Mouse (Mus musculus) forebrain, embryonic 16.5 days (tissue): Measurements from ENCODE around the gene Znrd1. TPM values are rescaled to one million over a fixed set of nuclear protein-coding genes. Genes with fewer than 3 reads are reported as not detected.

Experiments used
- ATAC-seq: fragments of 200-750 bp; cut with Nextera tagmentation; 2 replicates; pipeline ENCODE4 v1.8.0; 2017; ENCODE audit warnings: mild to moderate bottlenecking, moderate library complexity
- H3K27ac ChIP-seq: fragments of 300-500 bp; sonication (generic); 2 replicates; pipeline ENCODE4 v1.5.1; 2014; ENCODE audit warnings: low read length, control low read depth
- H3K27me3 ChIP-seq: fragments of 300-500 bp; sonication (generic); replicated peaks from 2 replicates; pipeline ENCODE4 v1.6.1; 2014; ENCODE audit warnings: low read length; ENCODE audit not compliant: control insufficient read depth, insufficient read depth
- H3K36me3 ChIP-seq: fragments of 300-500 bp; sonication (generic); 2 replicates; pipeline ENCODE4 v1.6.1; 2014; ENCODE audit not compliant: control insufficient read depth, insufficient read depth
- H3K4me1 ChIP-seq: fragments of 300-500 bp; sonication (generic); replicated peaks from 2 replicates; pipeline ENCODE4 v1.6.1; 2014; ENCODE audit warnings: low read length; ENCODE audit not compliant: control insufficient read depth, insufficient read depth
- H3K4me2 ChIP-seq: fragments of 300-500 bp; sonication (generic); 2 replicates; pipeline ENCODE4 v1.6.1; 2014; ENCODE audit warnings: mild to moderate bottlenecking, low read length, control low read depth
- H3K4me3 ChIP-seq: fragments of 300-500 bp; sonication (generic); replicated peaks from 2 replicates; pipeline ENCODE4 v1.5.1; 2014; ENCODE audit warnings: mild to moderate bottlenecking, low read length, control low read depth
- H3K9ac ChIP-seq: fragments of 300-500 bp; sonication (generic); replicated peaks from 2 replicates; pipeline ENCODE4 v1.6.1; 2014; ENCODE audit warnings: low read depth, low read length, control low read depth
- H3K9me3 ChIP-seq: fragments of 300-500 bp; sonication (generic); 2 replicates; pipeline ENCODE4 v1.6.1; 2016; ENCODE audit warnings: low read length; ENCODE audit not compliant: control insufficient read depth
- WGBS: fragments of 180-500 bp; shearing (Covaris S2); extraction: QIAGEN DNeasy Blood & Tissue Kit; methylation state at CpG from one replicate; pipeline ENCODE4 v1.1.7; 2014; 5-methylcytosine and 5-hydroxymethylcytosine counted together
- polyA plus RNA-seq: library from polyadenylated mRNA; unstranded; fragments of >200 nt; fragmentation: Nextera tagmentation; extraction: Ambion mirVana; gene quantifications from 2 replicates; pipeline ENCODE4 v1.2.1, GENCODE M21; 2015

Gene Znrd1
- polyA plus RNA-seq, 1 experiment from 2014 or later, result 58.9 TPM

- Histone ChIP-seq H3K27me3 (peaks cover 22% of the 10 kb centered on the region), H3K4me2 (no peak overlapping the region), H3K4me1 (peaks cover 9% of the 10 kb centered on the region), H3K27ac (no peak overlapping the region), H3K36me3 (no peaks in the 10 kb centered on the region), H3K9me3 (no peaks in the 10 kb centered on the region), H3K4me3 (no peak overlapping the region), H3K9ac (no peak overlapping the region)
- WGBS, result 89% methylated on average over 2 of the region's 2 CpGs
- ATAC-seq, result no peak
Measured at GRCm38 (mm10) chr17:36938056-36938455, 20.3 kb downstream of the Znrd1 start.

- H3K9me3 ChIP-seq, result no peaks in the 10 kb centered on the region
- H3K4me1 ChIP-seq, result no peaks in the 10 kb centered on the region
- H3K36me3 ChIP-seq, result no peaks in the 10 kb centered on the region
- no peak overlapping the region for H3K4me3 ChIP-seq
- no peak overlapping the region for H3K9ac ChIP-seq
- no peak for ATAC-seq
- WGBS, result 83% methylated on average over 2 of the region's 2 CpGs
- no peak overlapping the region for H3K27ac ChIP-seq
- no peaks in the 10 kb centered on the region for H3K27me3 ChIP-seq
- H3K4me2 ChIP-seq, result no peak overlapping the region
Measured at GRCm38 (mm10) chr17:36931806-36932205, 26.6 kb downstream of the Znrd1 start.

GRCm38 (mm10) chr17:36931130-36931529, 27.2 kb downstream of the Znrd1 start:
- no peak overlapping the region for H3K4me2 ChIP-seq
- H3K36me3 ChIP-seq, result no peaks in the 10 kb centered on the region
- no peak overlapping the region for H3K9ac ChIP-seq
- ATAC-seq, result no peak
- H3K9me3 ChIP-seq, result no peaks in the 10 kb centered on the region
- H3K27me3 ChIP-seq, result no peaks in the 10 kb centered on the region
- H3K27ac ChIP-seq, result no peak overlapping the region
- 89% methylated on average over 4 of the region's 4 CpGs for WGBS
- no peak overlapping the region for H3K4me3 ChIP-seq
- H3K4me1 ChIP-seq, result no peaks in the 10 kb centered on the region

DNA sequence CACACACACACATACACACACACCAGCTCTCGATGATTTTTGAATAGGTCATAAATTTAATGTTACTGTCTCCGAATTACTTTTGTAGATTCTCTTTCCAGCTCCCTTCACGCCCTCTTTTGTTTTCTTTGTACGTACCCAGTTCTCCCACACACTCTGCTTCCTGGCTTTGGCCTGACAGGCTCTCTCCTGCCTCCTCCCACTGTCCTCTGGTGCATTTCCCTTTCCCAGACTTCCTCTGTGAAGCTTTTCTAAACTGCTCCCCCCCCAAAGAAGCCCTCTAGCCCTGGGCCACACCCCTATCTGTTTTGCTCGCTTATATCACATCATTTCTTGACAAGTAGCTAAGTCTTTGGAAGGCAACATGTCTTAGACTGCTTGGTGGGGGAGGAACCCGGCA, 28.1 kb downstream of the Znrd1 start:
- 80% methylated on average over 6 of the region's 6 CpGs for WGBS
- Histone ChIP-seq H3K9me3 (no peaks in the 10 kb centered on the region), H3K27me3 (no peaks in the 10 kb centered on the region), H3K27ac (no peak overlapping the region), H3K4me1 (no peaks in the 10 kb centered on the region), H3K36me3 (no peaks in the 10 kb centered on the region), H3K9ac (no peak overlapping the region), H3K4me3 (no peak overlapping the region), H3K4me2 (no peak overlapping the region)
- ATAC-seq, result no peak

- ATAC-seq, result no peak
- H3K27me3 ChIP-seq, result no peaks in the 10 kb centered on the region
- WGBS, result 76% methylated on average over 12 of the region's 12 CpGs
- no peaks in the 10 kb centered on the region for H3K4me1 ChIP-seq
- no peak overlapping the region for H3K4me3 ChIP-seq
- no peak overlapping the region for H3K9ac ChIP-seq
- no peaks in the 10 kb centered on the region for H3K9me3 ChIP-seq
- H3K4me2 ChIP-seq, result no peak overlapping the region
- H3K27ac ChIP-seq, result no peak overlapping the region
- H3K36me3 ChIP-seq, result no peaks in the 10 kb centered on the region
Measured at GRCm38 (mm10) chr17:36929236-36929932, 29.0 kb downstream of the Znrd1 start.

DNA sequence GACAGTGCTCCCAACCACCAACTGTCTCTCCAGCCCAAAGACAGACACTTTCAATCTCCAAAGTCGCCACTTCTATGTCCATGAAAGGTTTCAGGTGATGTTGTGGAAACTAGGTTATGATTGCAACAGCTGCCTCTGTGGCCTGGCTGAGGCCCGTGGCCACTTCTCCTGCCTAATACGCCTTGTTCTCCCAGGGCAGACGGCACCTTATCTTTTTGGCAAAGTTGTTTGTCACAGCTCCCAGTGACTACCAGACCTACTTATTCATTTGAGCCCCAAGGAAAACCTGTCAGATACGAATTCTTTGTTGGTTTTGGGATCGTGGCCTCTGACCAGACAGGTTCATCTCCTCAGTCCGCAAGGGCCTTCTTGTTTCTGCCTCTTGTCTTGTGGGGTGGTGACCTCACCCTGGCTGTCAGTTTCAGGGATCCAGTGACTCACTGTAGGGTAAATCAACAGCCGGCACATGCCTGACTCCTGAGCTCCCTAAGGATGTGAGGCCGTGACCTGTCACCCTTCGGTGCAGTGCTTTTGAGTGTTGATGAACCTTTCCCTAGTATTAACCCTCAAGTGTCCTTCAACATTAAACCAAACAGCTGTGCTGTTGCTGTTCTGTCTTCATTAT, 30.8 kb downstream of the Znrd1 start:
- H3K27ac ChIP-seq, result no peak overlapping the region
- 74% methylated on average over 10 of the region's 10 CpGs for WGBS
- H3K4me1 ChIP-seq, result no peaks in the 10 kb centered on the region
- H3K9ac ChIP-seq, result no peak overlapping the region
- H3K27me3 ChIP-seq, result no peaks in the 10 kb centered on the region
- no peak for ATAC-seq
- H3K36me3 ChIP-seq, result no peaks in the 10 kb centered on the region
- H3K9me3 ChIP-seq, result no peaks in the 10 kb centered on the region
- H3K4me2 ChIP-seq, result no peak overlapping the region
- H3K4me3 ChIP-seq, result no peak overlapping the region

DNA sequence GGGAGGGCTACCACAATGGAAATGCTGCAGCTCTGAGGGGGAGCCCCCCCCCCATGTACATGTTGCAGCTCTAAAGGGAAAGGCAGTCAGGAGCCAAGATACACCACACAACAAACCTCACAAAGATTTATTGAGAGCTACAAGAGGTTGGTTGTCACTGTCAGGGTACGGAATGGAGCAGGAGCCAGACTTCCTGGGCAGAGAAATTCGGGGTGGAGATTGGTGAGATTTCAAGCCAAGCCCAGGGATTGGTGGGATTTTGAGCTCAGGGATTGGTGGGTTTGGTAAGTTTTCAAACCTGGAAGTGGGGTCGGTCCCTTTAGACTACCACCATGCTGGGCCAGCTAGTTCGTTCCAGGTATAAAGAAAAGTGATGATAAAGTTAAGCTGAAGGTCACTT, 34.9 kb downstream of the Znrd1 start:
- H3K4me3 ChIP-seq, result no peak overlapping the region
- 64% methylated on average over 4 of the region's 4 CpGs for WGBS
- ATAC-seq, result no peak

GRCm38 (mm10) chr17:36922715-36923114, 35.6 kb downstream of the Znrd1 start:
- WGBS, result 90% methylated on average over 4 of the region's 4 CpGs
- Histone ChIP-seq H3K27me3 (no peaks in the 10 kb centered on the region), H3K36me3 (no peaks in the 10 kb centered on the region), H3K27ac (no peak overlapping the region), H3K4me1 (no peaks in the 10 kb centered on the region), H3K9ac (no peak overlapping the region), H3K4me3 (no peak overlapping the region), H3K4me2 (no peak overlapping the region), H3K9me3 (no peaks in the 10 kb centered on the region)
- no peak for ATAC-seq

More for the DNA sequence above, 34.9 kb downstream of the Znrd1 start:
- no peaks in the 10 kb centered on the region for H3K27me3 ChIP-seq
- H3K4me1 ChIP-seq, result no peaks in the 10 kb centered on the region
- no peak overlapping the region for H3K27ac ChIP-seq
- H3K4me2 ChIP-seq, result no peak overlapping the region
- no peaks in the 10 kb centered on the region for H3K36me3 ChIP-seq
- no peak overlapping the region for H3K9ac ChIP-seq
- no peaks in the 10 kb centered on the region for H3K9me3 ChIP-seq

DNA sequence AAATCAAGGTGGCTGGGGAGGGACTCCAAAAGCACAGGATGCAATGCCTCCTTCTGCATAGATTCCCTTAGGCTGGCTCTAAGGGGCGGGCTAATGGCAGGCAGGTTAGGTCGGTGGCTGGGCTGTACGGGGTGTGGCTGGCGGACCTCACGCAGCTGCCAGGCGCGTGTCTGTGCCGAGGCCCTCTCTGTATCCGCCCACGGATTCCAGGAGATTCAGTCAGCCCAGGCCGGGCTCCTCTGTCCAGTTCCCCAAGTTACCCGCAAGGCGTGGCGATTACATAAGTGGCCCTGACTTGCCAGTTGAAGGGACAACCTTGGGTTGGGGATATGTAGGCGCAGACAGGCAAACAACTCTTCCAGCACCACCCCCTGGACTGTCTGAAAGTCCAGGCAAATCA, 38.1 kb downstream of the Znrd1 start:
- H3K27ac ChIP-seq, result no peak overlapping the region
- H3K9me3 ChIP-seq, result no peaks in the 10 kb centered on the region
- H3K4me2 ChIP-seq, result no peak overlapping the region
- H3K9ac ChIP-seq, result no peak overlapping the region
- 48% methylated on average over 15 of the region's 15 CpGs for WGBS
- no peaks in the 10 kb centered on the region for H3K36me3 ChIP-seq
- H3K27me3 ChIP-seq, result no peaks in the 10 kb centered on the region
- no peaks in the 10 kb centered on the region for H3K4me1 ChIP-seq
- ATAC-seq, result no peak
- no peak overlapping the region for H3K4me3 ChIP-seq
